Mouse (Mus musculus): ENCODE results near the gene Arvcf. TPM values are rescaled to one million over a fixed set of nuclear protein-coding genes. Genes with fewer than 3 reads are reported as not detected.

Arvcf gene
- polyA plus RNA-seq, 1 experiment from 2014 or later, result 32.5 TPM

DNA sequence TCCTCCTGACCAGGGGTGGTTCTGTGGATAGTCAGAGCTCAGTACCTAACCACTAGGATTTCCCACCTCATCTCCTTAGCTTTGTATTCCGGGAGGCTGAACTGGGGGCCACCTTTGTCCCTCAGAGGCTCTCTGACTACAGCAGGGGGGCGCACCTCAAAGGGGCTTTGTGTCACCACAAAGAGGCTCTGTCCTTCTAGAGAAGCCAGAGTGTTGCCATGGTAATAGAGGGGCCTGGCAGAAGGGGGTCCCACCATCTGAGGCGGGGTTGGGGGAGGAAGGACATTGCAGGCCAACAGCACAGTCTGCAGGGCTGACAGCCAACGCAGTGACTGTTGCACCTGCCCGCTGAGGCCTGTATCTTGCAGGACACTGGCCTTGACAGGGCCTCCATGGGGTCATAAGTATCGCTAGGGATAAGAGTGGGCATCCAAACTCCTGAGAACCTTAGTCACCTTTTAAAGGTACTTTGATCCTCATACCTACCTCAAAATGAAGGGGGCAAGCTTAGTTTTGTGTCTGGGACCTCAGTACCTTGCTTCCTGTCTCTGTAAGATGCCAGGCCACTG lies 32.6 kb downstream of the Arvcf start:
- Histone ChIP-seq H3K9ac (no peak overlapping the region), H3K36me3 (no peaks in the 10 kb centered on the region), H3K4me2 (no peak overlapping the region), H3K4me3 (no peak overlapping the region), H3K9me3 (replicated peaks) (no peaks in the 10 kb centered on the region), H3K27ac (ENCODE audit: poor library complexity, severe bottlenecking) (no peak overlapping the region), H3K4me1 (replicated peaks) (peaks cover 30% of the 10 kb centered on the region), H3K27me3 (replicated peaks) (no peaks in the 10 kb centered on the region)
- WGBS, result 57% methylated on average over 6 of the region's 6 CpGs
- no peak for ATAC-seq (ENCODE audit: insufficient number of reproducible peaks, low FRiP score)

DNA sequence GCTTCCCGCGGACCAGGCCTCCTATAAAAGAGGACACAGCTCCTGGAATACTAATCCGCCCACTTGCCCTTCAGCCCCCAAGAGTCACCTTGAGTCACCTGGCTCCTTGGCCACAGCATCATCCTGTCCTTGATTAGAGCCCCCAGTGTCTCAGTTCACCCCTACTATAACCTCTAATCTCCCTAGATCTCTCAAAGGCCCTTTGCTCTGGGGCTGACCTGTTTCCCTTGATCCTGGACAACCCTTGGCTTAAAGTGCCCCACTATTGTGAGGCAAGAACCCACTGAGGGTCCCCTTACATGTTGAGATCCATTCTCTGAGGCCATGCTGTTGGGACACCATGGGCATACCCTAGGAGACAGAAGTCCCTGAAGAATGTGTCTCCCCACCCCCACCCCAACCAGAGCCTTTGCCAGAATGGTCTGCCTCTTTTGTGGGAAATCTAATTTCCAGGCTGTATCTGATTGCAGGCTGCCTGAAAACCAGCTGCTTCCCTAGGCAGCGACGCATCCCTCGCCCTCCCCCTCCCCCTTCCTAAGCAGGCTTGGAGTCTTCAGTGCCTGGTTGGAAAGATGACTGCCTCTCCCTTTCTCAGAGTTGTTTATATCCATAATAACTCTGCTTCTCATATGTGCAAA lies 33.8 kb downstream of the Arvcf start:
- Histone ChIP-seq H3K36me3 (no peaks in the 10 kb centered on the region), H3K4me3 (no peak overlapping the region), H3K9ac (no peak overlapping the region), H3K27me3 (replicated peaks) (no peaks in the 10 kb centered on the region), H3K4me2 (no peak overlapping the region), H3K27ac (ENCODE audit: poor library complexity, severe bottlenecking) (no peak overlapping the region), H3K4me1 (replicated peaks) (peaks cover 29% of the 10 kb centered on the region), H3K9me3 (replicated peaks) (no peaks in the 10 kb centered on the region)
- 70% methylated on average over 6 of the region's 6 CpGs for WGBS
- no peak for ATAC-seq (ENCODE audit: insufficient number of reproducible peaks, low FRiP score)

DNA sequence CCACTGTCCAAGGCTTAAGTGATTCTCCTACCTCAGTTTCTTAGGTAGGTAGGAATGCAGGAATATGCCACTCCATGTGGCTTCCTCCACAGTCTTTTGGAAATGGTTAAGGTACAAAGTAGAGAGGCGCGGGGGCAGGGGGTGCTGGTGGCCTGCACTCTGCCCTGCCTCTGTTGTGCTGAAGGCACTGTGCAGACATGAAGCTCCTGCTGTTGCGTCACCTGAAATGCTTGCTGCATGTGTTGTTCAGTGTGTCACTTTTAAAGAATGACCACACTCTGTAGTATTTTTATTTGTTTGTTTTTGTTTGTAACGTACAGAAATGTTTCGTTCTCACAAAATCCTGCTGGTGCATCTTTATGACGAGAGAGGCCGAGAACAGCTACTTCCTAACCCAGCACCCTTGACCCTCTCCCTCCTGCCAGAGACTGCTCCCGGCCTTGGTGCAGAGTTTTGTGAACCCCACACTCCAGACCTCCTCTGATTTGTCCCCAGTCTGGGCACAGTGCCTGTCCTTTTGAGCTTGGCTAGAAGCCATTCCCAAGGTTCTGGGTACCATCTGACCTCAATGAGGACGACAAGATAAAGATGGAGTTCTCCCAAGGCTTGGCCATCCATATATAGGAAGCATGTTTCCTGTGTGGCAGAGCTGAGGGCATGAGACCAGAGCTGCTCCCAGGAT lies 35.2 kb downstream of the Arvcf start:
- H3K27me3 ChIP-seq (replicated peaks), result no peaks in the 10 kb centered on the region
- H3K9ac ChIP-seq, result no peak overlapping the region
- peaks cover 34% of the 10 kb centered on the region for H3K4me1 ChIP-seq (replicated peaks)
- 77% methylated on average over 9 of the region's 9 CpGs for WGBS
- no peaks in the 10 kb centered on the region for H3K36me3 ChIP-seq
- H3K27ac ChIP-seq (ENCODE audit: poor library complexity, severe bottlenecking), result no peak overlapping the region
- H3K4me3 ChIP-seq, result no peak overlapping the region
- H3K4me2 ChIP-seq, result no peak overlapping the region
- no peak for ATAC-seq (ENCODE audit: insufficient number of reproducible peaks, low FRiP score)
- H3K9me3 ChIP-seq (replicated peaks), result no peaks in the 10 kb centered on the region

GRCm38 (mm10) chr16:18383756-18384155 lies 35.8 kb downstream of the Arvcf start:
- no peak for ATAC-seq (ENCODE audit: insufficient number of reproducible peaks, low FRiP score)
- no peak overlapping the region for H3K27ac ChIP-seq (ENCODE audit: poor library complexity, severe bottlenecking)
- no peak overlapping the region for H3K4me3 ChIP-seq
- no peaks in the 10 kb centered on the region for H3K9me3 ChIP-seq (replicated peaks)
- H3K4me2 ChIP-seq, result no peak overlapping the region
- WGBS, result 35% methylated on average over 3 of the region's 3 CpGs
- H3K27me3 ChIP-seq (replicated peaks), result no peaks in the 10 kb centered on the region
- no peak overlapping the region for H3K9ac ChIP-seq
- peaks cover 40% of the 10 kb centered on the region for H3K4me1 ChIP-seq (replicated peaks)
- H3K36me3 ChIP-seq, result no peaks in the 10 kb centered on the region

DNA sequence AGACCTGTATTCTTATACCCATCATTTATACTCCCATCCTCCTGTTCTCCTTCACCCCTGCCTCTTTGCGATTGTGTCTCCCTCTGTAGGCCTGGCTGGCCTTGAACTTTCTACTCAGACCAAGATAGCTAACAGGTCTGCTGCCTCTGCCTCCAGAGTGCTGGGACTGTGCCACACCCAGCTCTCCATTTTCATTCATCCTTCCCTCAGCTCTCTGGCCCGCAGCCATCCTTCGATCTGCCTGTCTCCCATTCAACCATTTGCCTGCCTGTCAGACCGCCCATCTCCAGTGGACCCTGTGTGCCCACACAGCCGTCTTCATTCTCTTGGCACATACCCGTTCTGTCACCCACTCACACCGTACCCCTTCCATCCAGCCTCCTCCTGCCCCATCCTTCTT lies 36.2 kb downstream of the Arvcf start:
- Histone ChIP-seq H3K4me1 (replicated peaks) (peaks cover 41% of the 10 kb centered on the region), H3K9me3 (replicated peaks) (no peaks in the 10 kb centered on the region), H3K27ac (ENCODE audit: poor library complexity, severe bottlenecking) (no peak overlapping the region), H3K4me3 (no peak overlapping the region), H3K27me3 (replicated peaks) (no peaks in the 10 kb centered on the region), H3K36me3 (no peaks in the 10 kb centered on the region), H3K9ac (no peak overlapping the region), H3K4me2 (no peak overlapping the region)
- ATAC-seq (ENCODE audit: insufficient number of reproducible peaks, low FRiP score), result no peak
- WGBS, result 89% methylated on average over 7 of the region's 7 CpGs

- WGBS, result 86% methylated on average over 8 of the region's 8 CpGs
- H3K27ac ChIP-seq (ENCODE audit: poor library complexity, severe bottlenecking), result no peak overlapping the region
- no peaks in the 10 kb centered on the region for H3K27me3 ChIP-seq (replicated peaks)
- no peak overlapping the region for H3K4me2 ChIP-seq
- no peaks in the 10 kb centered on the region for H3K36me3 ChIP-seq
- H3K9ac ChIP-seq, result no peak overlapping the region
- H3K4me1 ChIP-seq (replicated peaks), result peaks cover 38% of the 10 kb centered on the region
- no peaks in the 10 kb centered on the region for H3K9me3 ChIP-seq (replicated peaks)
- no peak overlapping the region for H3K4me3 ChIP-seq
- ATAC-seq (ENCODE audit: insufficient number of reproducible peaks, low FRiP score), result no peak
Measured at GRCm38 (mm10) chr16:18384659-18385058, 36.7 kb downstream of the Arvcf start.

GRCm38 (mm10) chr16:18385411-18385810 lies 37.4 kb downstream of the Arvcf start:
- Histone ChIP-seq H3K4me3 (no peak overlapping the region), H3K36me3 (no peaks in the 10 kb centered on the region), H3K4me2 (no peak overlapping the region), H3K27me3 (replicated peaks) (no peaks in the 10 kb centered on the region), H3K9ac (no peak overlapping the region), H3K4me1 (replicated peaks) (peaks cover 34% of the 10 kb centered on the region), H3K9me3 (replicated peaks) (no peaks in the 10 kb centered on the region), H3K27ac (ENCODE audit: poor library complexity, severe bottlenecking) (no peak overlapping the region)
- WGBS, result 64% methylated on average over 5 of the region's 5 CpGs
- ATAC-seq (ENCODE audit: insufficient number of reproducible peaks, low FRiP score), result no peak

DNA sequence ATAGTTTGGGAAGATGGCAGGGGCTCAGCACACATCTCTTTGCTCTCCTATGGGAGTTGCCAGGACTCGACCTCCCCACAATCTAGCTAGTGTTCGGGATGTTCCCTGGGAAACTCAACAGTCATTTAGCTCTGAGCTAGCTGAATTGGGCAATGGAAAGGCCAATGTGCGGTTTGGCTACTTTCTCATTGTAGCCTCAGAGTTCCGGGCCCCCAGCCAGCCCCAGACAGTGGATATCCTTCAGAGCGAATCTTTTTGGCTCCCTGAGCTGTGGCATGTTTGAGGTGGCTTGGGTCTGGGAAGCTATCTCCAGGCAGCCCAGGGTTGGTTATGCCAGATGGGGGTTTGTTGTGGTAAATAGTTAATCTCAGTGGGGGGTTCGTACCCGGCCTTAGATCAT lies 38.5 kb downstream of the Arvcf start:
- no peak overlapping the region for H3K27ac ChIP-seq (ENCODE audit: poor library complexity, severe bottlenecking)
- H3K36me3 ChIP-seq, result no peaks in the 10 kb centered on the region
- no peak for ATAC-seq (ENCODE audit: insufficient number of reproducible peaks, low FRiP score)
- WGBS, result 83% methylated on average over 7 of the region's 7 CpGs
- no peak overlapping the region for H3K4me3 ChIP-seq
- H3K9me3 ChIP-seq (replicated peaks), result no peaks in the 10 kb centered on the region
- no peak overlapping the region for H3K9ac ChIP-seq
- peaks cover 31% of the 10 kb centered on the region for H3K4me1 ChIP-seq (replicated peaks)
- no peaks in the 10 kb centered on the region for H3K27me3 ChIP-seq (replicated peaks)
- H3K4me2 ChIP-seq, result no peak overlapping the region

DNA sequence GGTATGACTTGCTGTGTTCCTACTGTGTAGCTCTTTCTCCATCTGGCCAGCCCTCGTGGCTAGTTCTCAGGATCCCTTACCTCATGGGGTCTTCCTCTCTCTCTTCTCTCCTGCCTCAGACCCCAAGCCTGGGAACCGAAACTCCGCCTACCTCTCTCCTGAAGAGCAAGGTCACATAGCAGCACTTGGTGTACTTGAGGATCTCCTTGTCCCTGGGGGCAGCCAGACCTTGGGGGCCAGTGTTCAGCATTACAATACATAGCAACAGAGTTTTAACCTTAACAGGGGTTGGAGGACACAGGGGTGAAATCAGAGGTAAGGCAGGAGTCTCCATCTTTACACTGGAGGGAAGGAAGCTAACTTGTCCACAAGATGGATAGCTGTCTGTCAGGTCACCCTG lies 39.0 kb downstream of the Arvcf start:
- no peak for ATAC-seq (ENCODE audit: insufficient number of reproducible peaks, low FRiP score)
- H3K9ac ChIP-seq, result no peak overlapping the region
- H3K36me3 ChIP-seq, result no peaks in the 10 kb centered on the region
- H3K4me3 ChIP-seq, result no peak overlapping the region
- no peaks in the 10 kb centered on the region for H3K27me3 ChIP-seq (replicated peaks)
- no peaks in the 10 kb centered on the region for H3K9me3 ChIP-seq (replicated peaks)
- 42% methylated on average over 3 of the region's 3 CpGs for WGBS
- peak overlapping the region; percentile 41; the same call in 1 of the 2 replicates for H3K27ac ChIP-seq (ENCODE audit: poor library complexity, severe bottlenecking)
- peaks cover 31% of the 10 kb centered on the region for H3K4me1 ChIP-seq (replicated peaks)
- H3K4me2 ChIP-seq, result no peak overlapping the region

DNA sequence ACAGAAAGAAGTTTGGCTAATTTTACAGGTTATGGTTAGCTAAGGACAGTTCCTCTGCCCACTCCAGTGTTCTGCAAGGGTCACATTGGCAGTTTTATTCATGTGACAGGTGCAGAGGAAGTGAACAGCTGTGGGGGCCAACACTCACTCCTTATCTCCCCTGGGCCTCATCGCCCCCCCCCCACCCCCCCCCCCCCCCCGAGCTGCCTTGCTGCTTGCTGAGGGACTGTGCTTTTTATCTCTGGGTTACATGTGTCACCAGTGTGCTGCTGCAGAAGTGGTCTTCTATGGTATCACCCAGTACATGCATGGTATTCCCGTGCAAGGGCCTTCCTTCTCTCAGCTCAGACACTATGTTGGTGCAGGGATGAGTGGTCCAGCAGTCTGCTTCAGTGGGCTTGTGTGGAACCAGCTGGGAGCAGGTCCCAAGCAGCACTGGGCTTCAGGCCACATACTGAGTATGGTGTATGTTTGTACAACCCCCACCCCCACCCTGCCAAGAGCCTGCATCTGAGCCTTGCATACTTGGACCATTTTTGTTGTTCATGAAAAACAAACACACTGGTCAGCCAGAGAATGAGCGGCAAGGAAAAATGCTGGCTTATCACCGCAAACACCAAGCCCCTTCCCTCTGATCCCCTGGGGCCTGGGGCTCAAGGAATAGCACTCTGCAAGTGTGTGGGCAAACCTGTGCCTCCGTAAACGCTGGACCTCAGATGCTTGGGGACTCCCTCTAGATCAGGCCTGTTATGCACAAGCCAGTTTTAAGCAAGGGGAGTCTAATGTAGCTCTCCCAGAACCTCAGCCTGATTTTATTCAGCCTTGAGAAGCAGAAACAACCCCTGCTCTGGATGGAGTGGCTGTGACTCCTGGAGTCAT lies 40.0 kb downstream of the Arvcf start:
- peak overlapping the region; percentile 37; the same call in 1 of the 2 replicates for H3K9ac ChIP-seq
- no peak overlapping the region for H3K4me3 ChIP-seq
- peaks cover 38% of the 10 kb centered on the region for H3K4me1 ChIP-seq (replicated peaks)
- peak overlapping the region; percentile 17; the same call in 1 of the 2 replicates for H3K4me2 ChIP-seq
- H3K36me3 ChIP-seq, result no peaks in the 10 kb centered on the region
- no peak for ATAC-seq (ENCODE audit: insufficient number of reproducible peaks, low FRiP score)
- H3K27ac ChIP-seq (ENCODE audit: poor library complexity, severe bottlenecking), result peak overlapping the region; percentile 62; the same call in 1 of the 2 replicates
- no peaks in the 10 kb centered on the region for H3K27me3 ChIP-seq (replicated peaks)
- 27% methylated on average over 5 of the region's 7 CpGs for WGBS
- H3K9me3 ChIP-seq (replicated peaks), result no peaks in the 10 kb centered on the region

Data from heart, embryonic 12.5 days (tissue).